Mouse (Mus musculus) lung, postnatal 0 days (tissue): Measurements from ENCODE around the gene Rasgrf2. TPM values are rescaled to one million over a fixed set of nuclear protein-coding genes. Genes with fewer than 3 reads are reported as not detected.
A peak's percentile ranks its signal among the peaks of the same experiment; 100 is the strongest.

Source experiments
- ATAC-seq: fragments of 200-750 bp; cut with Nextera tagmentation; 2 replicates; pipeline ENCODE4 v1.8.0; 2017; ENCODE audit warnings: moderate library complexity
- DNase-seq: peaks from one replicate; pipeline ENCODE4 v3.0.0-alpha.2; 2016; ENCODE audit warnings: low spot score
- H3K27ac ChIP-seq: fragments of 300-500 bp; sonication (generic); 2 replicates; pipeline ENCODE4 v1.5.1; 2014; ENCODE audit warnings: antibody characterized with exemption, mild to moderate bottlenecking, low read length, mixed read lengths
- H3K27me3 ChIP-seq: fragments of 300-500 bp; sonication (generic); replicated peaks from 2 replicates; pipeline ENCODE4 v1.6.1; 2014; ENCODE audit warnings: low read length, mixed read lengths; ENCODE audit not compliant: insufficient read depth
- H3K36me3 ChIP-seq: fragments of 300-500 bp; sonication (generic); 2 replicates; pipeline ENCODE4 v1.6.1; 2014; ENCODE audit warnings: low read length, mixed read lengths; ENCODE audit not compliant: insufficient read depth
- H3K4me1 ChIP-seq: fragments of 300-500 bp; sonication (generic); 2 replicates; pipeline ENCODE4 v1.6.1; 2014; ENCODE audit warnings: antibody characterized with exemption, low read depth, low read length, mixed read lengths; ENCODE audit not compliant: insufficient read depth
- H3K4me2 ChIP-seq: fragments of 300-500 bp; sonication (generic); replicated peaks from 2 replicates; pipeline ENCODE4 v1.6.1; 2014; ENCODE audit warnings: low read depth, mild to moderate bottlenecking, low read length, moderate library complexity, mixed read lengths
- H3K4me3 ChIP-seq: fragments of 300-500 bp; sonication (generic); 2 replicates; pipeline ENCODE4 v1.5.1; 2014; ENCODE audit warnings: low read depth, low read length
- H3K9ac ChIP-seq: fragments of 300-500 bp; sonication (generic); replicated peaks from 2 replicates; pipeline ENCODE4 v1.6.1; 2014; ENCODE audit warnings: low read depth, mild to moderate bottlenecking
- H3K9me3 ChIP-seq: fragments of 300-500 bp; sonication (generic); 2 replicates; pipeline ENCODE4 v1.6.1; 2016; ENCODE audit warnings: low read length, mixed read lengths
- CTCF ChIP-seq: IDR thresholded peaks from 2 replicates; pipeline ENCODE4 v1.5.1; 2016; ENCODE audit warnings: antibody characterized with exemption, mild to moderate bottlenecking
- EP300 ChIP-seq: IDR thresholded peaks from 2 replicates; pipeline ENCODE4 v1.6.1; 2016; ENCODE audit warnings: antibody characterized with exemption, mild to moderate bottlenecking, control low read depth
- WGBS: fragments of 180-500 bp; shearing (Covaris S2); extraction: QIAGEN DNeasy Blood & Tissue Kit; methylation state at CpG from one replicate; pipeline ENCODE4 v1.1.7; 2014; 5-methylcytosine and 5-hydroxymethylcytosine counted together
- polyA plus RNA-seq: library from polyadenylated mRNA; unstranded; fragments of >200 nt; fragmentation: Nextera tagmentation; extraction: Ambion mirVana; gene quantifications from 2 replicates; pipeline ENCODE4 v1.2.1, GENCODE M21; 2015

Gene Rasgrf2
- polyA plus RNA-seq, 1 experiment from 2014 or later = 4.0 TPM

DNA sequence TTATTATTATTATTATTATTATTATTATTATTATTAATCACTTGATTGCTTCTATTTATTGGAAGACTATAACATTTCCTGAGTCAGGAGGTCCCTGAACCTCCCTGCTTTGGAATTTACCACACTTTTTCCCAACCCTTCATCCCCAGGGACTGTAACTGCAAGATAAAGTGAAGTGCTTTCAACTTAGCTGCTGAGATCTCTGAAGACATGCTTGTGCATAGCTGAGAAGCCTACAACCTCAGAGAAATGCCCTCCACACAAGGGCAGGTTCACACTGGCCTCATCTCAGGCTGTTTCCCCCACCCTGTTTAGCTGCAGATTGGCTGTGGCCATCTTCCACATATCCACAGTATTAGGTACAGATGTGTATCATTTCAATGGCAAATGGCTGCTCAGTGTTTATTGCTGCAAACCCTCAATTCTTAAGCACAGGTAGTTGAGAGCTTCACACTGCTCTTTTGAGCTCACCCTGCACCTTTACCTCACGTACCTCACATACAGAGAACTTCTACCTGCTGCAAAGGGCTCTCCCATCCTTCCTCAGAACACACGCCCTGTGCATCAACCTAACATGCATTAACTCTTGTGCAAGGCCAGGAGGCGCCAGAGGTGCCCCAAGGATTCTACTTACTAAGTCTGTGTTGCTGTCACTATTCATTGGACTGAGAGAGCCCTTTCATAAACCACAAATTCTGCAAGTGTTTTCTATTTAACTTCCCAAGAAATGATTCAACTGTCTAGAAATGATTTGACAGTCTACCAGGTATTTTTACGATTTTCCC, 202.7 kb downstream of the Rasgrf2 start:
- Histone ChIP-seq H3K4me3 (no peak overlapping the region), H3K9ac (no peak overlapping the region), H3K9me3 (no peaks in the 10 kb centered on the region), H3K4me1 (no peaks in the 10 kb centered on the region), H3K27ac (no peak overlapping the region), H3K4me2 (no peak overlapping the region), H3K36me3 (no peaks in the 10 kb centered on the region), H3K27me3 (no peaks in the 10 kb centered on the region)
- TF ChIP-seq EP300 (peak; percentile 79), CTCF (peak; percentile 58)
- ATAC-seq (peak; percentile 55), DNase-seq (no peak)
- 53% methylated on average over 4 of the region's 4 CpGs for WGBS

DNA sequence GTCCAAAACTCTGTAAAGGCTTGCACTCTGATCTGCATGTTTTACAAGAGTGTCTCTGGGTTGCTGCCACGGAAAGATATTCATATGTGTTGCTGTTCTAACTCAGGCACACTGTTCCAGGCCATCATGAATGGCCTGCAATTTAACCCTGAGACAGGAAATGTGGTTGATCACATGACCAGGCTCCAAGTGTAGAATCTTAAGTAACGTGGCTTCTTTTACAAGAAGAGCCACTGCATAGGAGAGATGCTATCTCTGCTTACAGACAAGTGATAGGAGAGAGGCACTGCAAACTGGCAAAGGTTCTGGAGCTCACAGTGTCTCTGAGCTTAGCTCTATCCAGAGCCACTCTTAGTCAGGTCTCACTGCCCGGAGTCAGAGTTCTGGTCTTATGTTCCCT, 210.4 kb downstream of the Rasgrf2 start:
- Histone ChIP-seq H3K27ac (no peak overlapping the region), H3K4me1 (no peaks in the 10 kb centered on the region), H3K9me3 (no peaks in the 10 kb centered on the region), H3K4me3 (no peak overlapping the region), H3K4me2 (no peak overlapping the region), H3K9ac (no peak overlapping the region), H3K36me3 (no peaks in the 10 kb centered on the region), H3K27me3 (no peaks in the 10 kb centered on the region)
- DNase-seq = no peak
- no peak for TF ChIP-seq EP300
- no peak for TF ChIP-seq CTCF
- WGBS = 61% methylated on average over 3 of the region's 3 CpGs
- no peak for ATAC-seq

GRCm38 (mm10) chr13:91918764-91919163, 212.7 kb downstream of the Rasgrf2 start:
- Histone ChIP-seq H3K27me3 (no peaks in the 10 kb centered on the region), H3K4me2 (no peak overlapping the region), H3K27ac (no peak overlapping the region), H3K9me3 (no peaks in the 10 kb centered on the region), H3K4me1 (no peaks in the 10 kb centered on the region), H3K9ac (no peak overlapping the region), H3K4me3 (no peak overlapping the region), H3K36me3 (no peaks in the 10 kb centered on the region)
- ATAC-seq (peak; percentile 76), DNase-seq (peak; percentile 41)
- TF ChIP-seq EP300 (peak; percentile 35; the same call in 1 of the 2 replicates), CTCF (no peak)
- WGBS = 67% methylated on average over 5 of the region's 5 CpGs

DNA sequence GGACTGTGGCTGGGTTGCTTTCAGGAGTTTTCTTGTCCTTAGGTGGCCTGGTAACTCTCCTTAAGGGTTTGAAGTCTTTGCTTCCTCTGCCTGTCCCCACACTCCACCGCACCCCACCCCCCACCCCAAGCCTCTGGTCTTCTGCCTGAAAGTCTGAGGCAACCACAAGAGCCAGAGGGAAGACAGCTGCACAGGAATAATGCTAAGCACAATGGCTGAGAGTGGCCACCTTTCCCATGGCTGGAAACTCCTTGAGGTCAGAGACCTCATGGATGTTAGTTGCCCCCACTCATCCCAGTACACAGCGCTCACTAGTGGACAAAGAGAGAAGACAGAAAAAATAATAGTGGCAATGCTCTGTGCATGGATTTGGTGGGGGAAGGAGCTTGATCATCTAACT, 213.6 kb downstream of the Rasgrf2 start:
- H3K9ac ChIP-seq = no peak overlapping the region
- no peaks in the 10 kb centered on the region for H3K27me3 ChIP-seq
- DNase-seq = no peak
- no peak for ATAC-seq
- H3K4me3 ChIP-seq = no peak overlapping the region
- no peaks in the 10 kb centered on the region for H3K36me3 ChIP-seq
- H3K4me2 ChIP-seq = no peak overlapping the region
- TF ChIP-seq CTCF (0 out of 2 replicates have a peak, but pooled peaks have one; percentile 13), EP300 (no peak)
- no peak overlapping the region for H3K27ac ChIP-seq
- H3K4me1 ChIP-seq = no peaks in the 10 kb centered on the region
- WGBS = 92% methylated on average over 2 of the region's 2 CpGs
- no peaks in the 10 kb centered on the region for H3K9me3 ChIP-seq

GRCm38 (mm10) chr13:91916308-91916707, 215.1 kb downstream of the Rasgrf2 start:
- ATAC-seq = no peak

GRCm38 (mm10) chr13:91915582-91916239, 215.7 kb downstream of the Rasgrf2 start:
- 78% methylated on average over 6 of the region's 6 CpGs for WGBS
- H3K27me3 ChIP-seq = no peaks in the 10 kb centered on the region
- H3K4me3 ChIP-seq = no peak overlapping the region
- H3K9me3 ChIP-seq = no peaks in the 10 kb centered on the region
- H3K4me1 ChIP-seq = no peaks in the 10 kb centered on the region
- no peak for TF ChIP-seq EP300
- no peak; the same call in 1 of the 2 replicates for TF ChIP-seq CTCF
- no peaks in the 10 kb centered on the region for H3K36me3 ChIP-seq
- H3K27ac ChIP-seq = no peak overlapping the region
- DNase-seq = no peak
- H3K9ac ChIP-seq = no peak overlapping the region
- no peak overlapping the region for H3K4me2 ChIP-seq
- ATAC-seq = peak; percentile 20; the same call in 1 of the 2 replicates

More at GRCm38 (mm10) chr13:91916308-91916707, 215.1 kb downstream of the Rasgrf2 start:
- TF ChIP-seq EP300 = no peak
- no peak for TF ChIP-seq CTCF
- 83% methylated on average over 5 of the region's 5 CpGs for WGBS
- H3K9me3 ChIP-seq = no peaks in the 10 kb centered on the region
- no peak for DNase-seq
- H3K36me3 ChIP-seq = no peaks in the 10 kb centered on the region
- no peaks in the 10 kb centered on the region for H3K4me1 ChIP-seq
- H3K4me3 ChIP-seq = no peak overlapping the region
- H3K9ac ChIP-seq = no peak overlapping the region
- H3K27me3 ChIP-seq = no peaks in the 10 kb centered on the region
- no peak overlapping the region for H3K4me2 ChIP-seq
- no peak overlapping the region for H3K27ac ChIP-seq
